In genomic region chr19:47837527-47837901, GRCm38 (mm10) we compare ENCODE assay signal across 7 mouse cellular contexts. TPM values are rescaled to one million over a fixed set of nuclear protein-coding genes. Genes with fewer than 3 reads are reported as not detected.
A peak's percentile ranks its signal among the peaks of the same experiment; 100 is the strongest.
DNase-seq lines count a peak whose midpoint lies in the region; ATAC-seq and TF ChIP-seq lines count a peak whose summit lies in the region.

No protein-coding gene starts in this region.

- peak overlapping the region; percentile 48 for H3K9ac ChIP-seq in forebrain, embryonic 15.5 days (replicated peaks)
- no peak overlapping the region for H3K9ac ChIP-seq in liver, embryonic 14.5 days (replicated peaks)

- no peak for TF ChIP-seq POLR2A in spleen, adult 2 months (IDR thresholded peaks at IDR 0.05; ENCODE audit: low read depth, low read length)

- peak overlapping the region; percentile 48; the same call in 1 of the 2 replicates for H3K4me3 ChIP-seq in spleen, adult 2 months (ENCODE audit: extremely low read depth, insufficient read depth, insufficient read length)
- H3K4me3 ChIP-seq in forebrain, embryonic 15.5 days = peak overlapping the region; percentile 52
- H3K4me3 ChIP-seq in liver, embryonic 14.5 days (ENCODE audit: insufficient read depth in 1 of 2, low read depth in 2 of 2, low read length in 2 of 2) = peak overlapping the region; percentile 20 to 40; a peak in 3 of 4 replicates

- H3K36me3 ChIP-seq in spleen, adult 2 months (ENCODE audit: control insufficient read depth, insufficient read depth, low read length) = no peaks in the 10 kb centered on the region
- no peaks in the 10 kb centered on the region for H3K36me3 ChIP-seq in forebrain, embryonic 15.5 days
- no peaks in the 10 kb centered on the region for H3K36me3 ChIP-seq in liver, embryonic 14.5 days (replicated peaks; ENCODE audit: control insufficient read depth, insufficient read depth, low read depth)

- H3K9me3 ChIP-seq in forebrain, embryonic 15.5 days = no peaks in the 10 kb centered on the region
- H3K9me3 ChIP-seq in liver, embryonic 14.5 days (ENCODE audit: control insufficient read depth, low read length) = no peaks in the 10 kb centered on the region

- 4% methylated on average over 6 of the region's 6 CpGs for WGBS in spleen, adult 2 months
- WGBS in forebrain, embryonic 15.5 days = 0% methylated on average over 6 of the region's 6 CpGs
- 4% methylated on average over 6 of the region's 6 CpGs for WGBS in liver, embryonic 14.5 days (ENCODE audit: insufficient replicate concordance)

- no peak for TF ChIP-seq EP300 in liver, embryonic 14.5 days (IDR thresholded peaks at IDR 0.05; ENCODE audit: low read depth)

- DNase-seq in spleen, adult 2 months (ENCODE audit: low read depth in 1 of 2, low spot score in 2 of 2) = no peak
- DNase-seq in spleen, postnatal 14 days (ENCODE audit: low spot score in 2 of 2) = no peak
- DNase-seq in liver, embryonic 14.5 days (ENCODE audit: low read depth in 3 of 3, low spot score in 3 of 3) = no peak
- DNase-seq in urinary bladder, postnatal 25 days (ENCODE audit: low spot score) = no peak
- no peak for DNase-seq in left cerebral cortex, adult 9 months (ENCODE audit: low spot score in 2 of 2)
- DNase-seq in frontal cortex, adult 2 months (ENCODE audit: extremely low spot score in 1 of 2, low spot score in 1 of 2) = no peak

- no peak overlapping the region for H3K27ac ChIP-seq in spleen, adult 2 months (ENCODE audit: insufficient read depth, low read length)
- no peak overlapping the region for H3K27ac ChIP-seq in forebrain, embryonic 15.5 days (replicated peaks)
- no peak overlapping the region for H3K27ac ChIP-seq in liver, embryonic 14.5 days

- no peak for TF ChIP-seq CTCF in spleen, adult 2 months (IDR thresholded peaks at IDR 0.05; ENCODE audit: extremely low read depth, insufficient read depth, insufficient read length, insufficient replicate concordance)
- no peak for TF ChIP-seq CTCF in liver, embryonic 14.5 days (IDR thresholded peaks at IDR 0.05; ENCODE audit: low read depth)

- H3K4me1 ChIP-seq in spleen, adult 2 months (ENCODE audit: control insufficient read depth, insufficient read depth, insufficient read length) = peaks cover 3% of the 10 kb centered on the region
- peaks cover 8% of the 10 kb centered on the region; the same call in 1 of the 2 replicates for H3K4me1 ChIP-seq in forebrain, embryonic 15.5 days
- peaks cover 0 to 7% of the 10 kb centered on the region in 2 experiments; a peak in 2 of 4 replicates for H3K4me1 ChIP-seq in liver, embryonic 14.5 days (replicated peaks; ENCODE audit: control insufficient read depth in 2 of 2, insufficient read depth in 2 of 2, low read length in 1 of 2)

- peak overlapping the region; percentile 92 for H3K4me2 ChIP-seq in forebrain, embryonic 15.5 days (replicated peaks)
- peak overlapping the region; percentile 55 for H3K4me2 ChIP-seq in liver, embryonic 14.5 days (ENCODE audit: low read depth)

- ATAC-seq in forebrain, embryonic 15.5 days (replicated peaks) = peak; percentile 69
- no peak for ATAC-seq in liver, embryonic 14.5 days (ENCODE audit: insufficient read depth)

- peaks cover 5% of the 10 kb centered on the region for H3K27me3 ChIP-seq in spleen, adult 2 months (ENCODE audit: control insufficient read depth, insufficient read depth, low read length)
- no peaks in the 10 kb centered on the region for H3K27me3 ChIP-seq in forebrain, embryonic 15.5 days
- peaks cover 11% of the 10 kb centered on the region for H3K27me3 ChIP-seq in liver, embryonic 14.5 days (ENCODE audit: control insufficient read depth, insufficient read depth, low read length)

RNA-seq across cellular contexts. Expression of gene Gsto1, which starts 17.3 kb away (rescaled TPM):
- polyA plus RNA-seq in spleen, adult 2 months (2012; rRNA removed) = 23.0 and 24.5 TPM in 2 replicates
- 98.9 and 110 TPM in 2 replicates for polyA plus RNA-seq in forebrain, embryonic 15.5 days (2015; fragmentation: Nextera tagmentation; extraction: Ambion mirVana)
- polyA plus RNA-seq in liver, embryonic 14.5 days (2012; rRNA removed) = 51.7 and 57.2 TPM in 2 replicates
- polyA plus RNA-seq in liver, embryonic 14.5 days (2014; fragmentation: Nextera tagmentation; extraction: Ambion mirVana) = 98.9 and 111 TPM in 2 replicates
- polyA plus RNA-seq in frontal cortex, adult 2 months (2012; rRNA removed) = 46.5 and 48.4 TPM in 2 replicates

RNA-seq across cellular contexts. Expression of gene Gsto2, which starts 27.8 kb away (rescaled TPM):
- 0.13 and 0.32 TPM in 2 replicates for polyA plus RNA-seq in spleen, adult 2 months (2012; rRNA removed)
- polyA plus RNA-seq in forebrain, embryonic 15.5 days (2015; fragmentation: Nextera tagmentation; extraction: Ambion mirVana) = 0.86 and 1.3 TPM in 2 replicates
- 0.08 and 0.28 TPM in 2 replicates for polyA plus RNA-seq in liver, embryonic 14.5 days (2012; rRNA removed)
- 0.11 and 0.37 TPM in 2 replicates for polyA plus RNA-seq in liver, embryonic 14.5 days (2014; fragmentation: Nextera tagmentation; extraction: Ambion mirVana)
- 1.8 and 2.0 TPM in 2 replicates for polyA plus RNA-seq in frontal cortex, adult 2 months (2012; rRNA removed)
